Mouse (Mus musculus) lung, postnatal 0 days (tissue): ENCODE measurements at regions not wholly inside any gene's neighbourhood (a gene's known extent, or its start where the extent isn't known, plus 50 kb on each side); places are given as distances from the start of the nearest gene placed in this dataset.

Experiments
- ATAC-seq: fragments of 200-750 bp; cut with Nextera tagmentation; 2 replicates; pipeline ENCODE4 v1.8.0; 2017; ENCODE audit warnings: moderate library complexity
- DNase-seq: peaks from one replicate; pipeline ENCODE4 v3.0.0-alpha.2; 2016; ENCODE audit warnings: low spot score
- H3K27ac ChIP-seq: fragments of 300-500 bp; sonication (generic); 2 replicates; pipeline ENCODE4 v1.5.1; 2014; ENCODE audit warnings: antibody characterized with exemption, mild to moderate bottlenecking, low read length, mixed read lengths
- H3K27me3 ChIP-seq: fragments of 300-500 bp; sonication (generic); replicated peaks from 2 replicates; pipeline ENCODE4 v1.6.1; 2014; ENCODE audit warnings: low read length, mixed read lengths; ENCODE audit not compliant: insufficient read depth
- H3K36me3 ChIP-seq: fragments of 300-500 bp; sonication (generic); 2 replicates; pipeline ENCODE4 v1.6.1; 2014; ENCODE audit warnings: low read length, mixed read lengths; ENCODE audit not compliant: insufficient read depth
- H3K4me1 ChIP-seq: fragments of 300-500 bp; sonication (generic); 2 replicates; pipeline ENCODE4 v1.6.1; 2014; ENCODE audit warnings: antibody characterized with exemption, low read depth, low read length, mixed read lengths; ENCODE audit not compliant: insufficient read depth
- H3K4me2 ChIP-seq: fragments of 300-500 bp; sonication (generic); replicated peaks from 2 replicates; pipeline ENCODE4 v1.6.1; 2014; ENCODE audit warnings: low read depth, mild to moderate bottlenecking, low read length, moderate library complexity, mixed read lengths
- H3K4me3 ChIP-seq: fragments of 300-500 bp; sonication (generic); 2 replicates; pipeline ENCODE4 v1.5.1; 2014; ENCODE audit warnings: low read depth, low read length
- H3K9ac ChIP-seq: fragments of 300-500 bp; sonication (generic); replicated peaks from 2 replicates; pipeline ENCODE4 v1.6.1; 2014; ENCODE audit warnings: low read depth, mild to moderate bottlenecking
- H3K9me3 ChIP-seq: fragments of 300-500 bp; sonication (generic); 2 replicates; pipeline ENCODE4 v1.6.1; 2016; ENCODE audit warnings: low read length, mixed read lengths
- CTCF ChIP-seq: IDR thresholded peaks from 2 replicates; pipeline ENCODE4 v1.5.1; 2016; ENCODE audit warnings: antibody characterized with exemption, mild to moderate bottlenecking
- EP300 ChIP-seq: IDR thresholded peaks from 2 replicates; pipeline ENCODE4 v1.6.1; 2016; ENCODE audit warnings: antibody characterized with exemption, mild to moderate bottlenecking, control low read depth
- WGBS: fragments of 180-500 bp; shearing (Covaris S2); extraction: QIAGEN DNeasy Blood & Tissue Kit; methylation state at CpG from one replicate; pipeline ENCODE4 v1.1.7; 2014; 5-methylcytosine and 5-hydroxymethylcytosine counted together

DNA sequence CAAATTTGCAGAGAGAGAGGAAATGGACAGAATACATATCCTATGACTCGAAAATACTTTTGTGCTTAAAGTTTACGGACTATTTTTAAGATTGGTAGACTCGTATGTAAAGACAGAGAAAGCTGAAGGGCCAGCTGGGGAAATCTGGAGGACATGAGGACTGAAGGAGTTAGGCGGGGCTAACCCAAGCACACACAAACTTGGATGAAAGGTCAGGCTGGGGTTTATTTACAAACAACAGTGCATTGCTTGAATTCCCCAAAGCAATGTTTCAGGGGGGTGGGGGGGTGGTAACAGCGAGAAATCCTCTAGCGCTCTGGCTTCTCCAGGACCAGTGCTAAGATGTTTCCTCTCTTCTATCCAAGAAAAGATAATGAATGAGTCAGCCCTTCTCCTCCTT lies 68.3 kb downstream of the Ptger2 start:
- DNase-seq (peak; percentile 52), ATAC-seq (peak; percentile 57)
- H3K4me3 ChIP-seq = no peak overlapping the region

DNA sequence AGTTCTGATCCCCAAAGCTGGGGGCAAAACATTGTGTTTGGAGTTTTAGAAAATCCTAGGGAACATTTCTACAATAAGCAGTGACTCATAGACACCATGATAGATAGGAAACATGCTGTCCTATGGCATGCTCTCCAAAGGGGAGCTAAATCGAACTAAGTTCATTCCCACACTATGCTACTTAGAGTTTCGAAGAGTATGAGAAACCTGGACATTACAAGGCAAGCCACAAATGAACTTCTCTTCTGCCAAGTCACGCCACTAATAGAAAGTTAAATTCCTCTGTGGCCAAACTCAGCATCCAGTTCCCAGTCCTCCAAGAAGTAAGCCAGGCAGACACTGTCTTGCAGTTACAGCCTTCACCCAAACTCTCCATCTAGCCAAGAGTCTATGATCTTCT lies 73.7 kb downstream of the Ptger2 start:
- no peak for ATAC-seq
- WGBS = 80% methylated on average over 3 of the region's 3 CpGs
- Histone ChIP-seq H3K27ac (no peak overlapping the region), H3K36me3 (no peaks in the 10 kb centered on the region), H3K9me3 (no peaks in the 10 kb centered on the region), H3K4me2 (no peak overlapping the region), H3K27me3 (no peaks in the 10 kb centered on the region), H3K4me3 (no peak overlapping the region), H3K4me1 (no peaks in the 10 kb centered on the region), H3K9ac (no peak overlapping the region)
- DNase-seq = no peak
- no peak for TF ChIP-seq CTCF
- TF ChIP-seq EP300 = no peak

More for the DNA sequence above, 68.3 kb downstream of the Ptger2 start:
- no peak overlapping the region for H3K9ac ChIP-seq
- H3K27me3 ChIP-seq = no peaks in the 10 kb centered on the region
- H3K36me3 ChIP-seq = no peaks in the 10 kb centered on the region
- no peak overlapping the region for H3K27ac ChIP-seq
- no peak overlapping the region for H3K4me2 ChIP-seq
- TF ChIP-seq CTCF (no peak), EP300 (no peak)
- no peaks in the 10 kb centered on the region for H3K4me1 ChIP-seq
- no peaks in the 10 kb centered on the region for H3K9me3 ChIP-seq
- 47% methylated on average over 6 of the region's 6 CpGs for WGBS

DNA sequence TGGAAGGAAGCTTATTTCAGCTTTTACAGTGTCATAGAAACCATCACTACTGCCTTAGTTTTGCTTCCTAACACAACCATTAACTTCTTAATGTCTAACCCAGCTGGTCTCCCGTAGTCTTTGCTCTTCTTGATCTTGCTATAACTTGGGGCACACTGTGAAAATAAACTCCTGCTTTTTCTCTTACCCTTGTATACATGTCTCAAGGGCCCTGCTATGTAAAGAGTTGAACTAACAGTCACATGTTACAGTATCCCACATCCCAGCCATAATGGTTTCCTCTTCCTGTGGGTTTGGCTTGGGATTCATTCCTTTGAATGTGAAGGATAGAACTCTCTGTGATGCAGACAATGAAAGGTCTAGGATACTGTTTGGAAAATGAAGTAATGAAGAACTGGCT lies 76.5 kb downstream of the Ptger2 start:
- Histone ChIP-seq H3K4me3 (no peak overlapping the region), H3K36me3 (no peaks in the 10 kb centered on the region), H3K4me2 (no peak overlapping the region), H3K27me3 (no peaks in the 10 kb centered on the region), H3K9me3 (no peaks in the 10 kb centered on the region), H3K27ac (no peak overlapping the region), H3K9ac (no peak overlapping the region), H3K4me1 (no peaks in the 10 kb centered on the region)
- 63% methylated on average over 1 of the region's 1 CpGs for WGBS
- TF ChIP-seq EP300 = no peak
- TF ChIP-seq CTCF = no peak
- ATAC-seq (no peak), DNase-seq (no peak)

DNA sequence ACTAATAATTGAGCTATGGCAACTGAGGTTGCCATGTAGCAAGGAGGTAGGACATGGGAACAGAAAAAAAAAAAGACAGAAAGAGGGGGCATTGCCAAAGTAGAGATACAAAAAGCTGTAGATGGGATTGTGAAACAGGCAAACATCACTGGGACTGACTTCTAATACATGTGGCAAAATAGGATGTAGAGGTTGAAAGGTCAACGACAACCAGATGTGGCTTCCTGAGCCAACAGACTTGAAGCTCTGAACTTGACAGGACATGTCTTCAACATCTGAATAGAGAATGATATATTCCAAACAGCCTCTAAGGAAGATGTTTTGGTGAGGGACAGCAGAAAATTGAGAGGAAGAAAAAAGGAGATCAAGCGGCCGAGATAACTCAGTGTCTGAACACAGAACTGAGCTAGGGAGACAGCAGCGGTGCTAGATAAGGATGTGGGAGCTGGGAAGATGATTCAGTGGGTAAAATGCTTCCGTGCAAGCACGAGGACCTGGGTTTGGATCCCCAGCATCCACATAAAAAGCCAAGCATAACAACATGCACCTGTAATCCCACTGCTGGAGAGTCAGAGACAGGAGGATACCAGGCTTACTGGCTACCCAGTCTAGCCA lies 81.7 kb downstream of the Ptger2 start:
- Histone ChIP-seq H3K9me3 (no peaks in the 10 kb centered on the region), H3K27me3 (no peaks in the 10 kb centered on the region), H3K4me1 (no peaks in the 10 kb centered on the region; the same call in 1 of the 2 replicates), H3K4me2 (no peak overlapping the region), H3K4me3 (no peak overlapping the region), H3K36me3 (no peaks in the 10 kb centered on the region), H3K27ac (no peak overlapping the region), H3K9ac (no peak overlapping the region)
- ATAC-seq = no peak
- DNase-seq = peak; percentile 26
- WGBS = 44% methylated on average over 6 of the region's 6 CpGs
- no peak for TF ChIP-seq EP300

DNA sequence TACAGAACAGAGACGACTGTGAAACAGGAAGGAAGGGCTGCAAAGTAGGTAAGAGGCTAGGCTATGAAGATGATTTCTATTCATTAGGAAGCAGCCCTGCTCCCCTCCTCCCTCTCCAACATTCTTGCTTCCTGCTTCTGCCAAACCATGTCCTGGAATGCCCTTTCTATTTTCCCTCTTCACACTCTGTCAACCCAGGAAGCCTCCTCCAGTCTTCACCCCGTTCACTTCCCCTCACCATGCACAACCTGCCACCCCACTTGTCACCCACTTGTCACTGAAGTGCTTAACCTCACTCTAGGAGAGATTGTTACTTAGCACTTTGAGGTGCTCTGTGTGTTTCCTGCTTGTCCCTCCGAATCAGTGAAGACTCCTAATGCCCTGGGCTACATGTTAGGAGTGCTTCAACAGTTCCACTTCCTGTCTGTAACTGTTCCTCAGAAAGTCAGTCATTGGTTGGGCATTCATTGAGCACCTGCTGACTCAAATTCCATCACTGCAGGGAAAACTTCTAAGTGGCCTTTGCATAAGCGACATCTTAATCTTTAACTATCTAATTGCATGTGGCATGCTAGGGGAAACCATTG lies 87.0 kb downstream of the Ptger2 start:
- Histone ChIP-seq H3K4me2 (no peak overlapping the region), H3K36me3 (no peaks in the 10 kb centered on the region), H3K4me3 (no peak overlapping the region), H3K27me3 (no peaks in the 10 kb centered on the region), H3K4me1 (no peaks in the 10 kb centered on the region; the same call in 1 of the 2 replicates), H3K27ac (no peak overlapping the region; the same call in 1 of the 2 replicates), H3K9me3 (no peaks in the 10 kb centered on the region), H3K9ac (no peak overlapping the region)
- peak; percentile 76 for DNase-seq
- peak; percentile 92 for ATAC-seq
- TF ChIP-seq EP300 (no peak), CTCF (no peak)
- 12% methylated on average over 4 of the region's 4 CpGs for WGBS

DNA sequence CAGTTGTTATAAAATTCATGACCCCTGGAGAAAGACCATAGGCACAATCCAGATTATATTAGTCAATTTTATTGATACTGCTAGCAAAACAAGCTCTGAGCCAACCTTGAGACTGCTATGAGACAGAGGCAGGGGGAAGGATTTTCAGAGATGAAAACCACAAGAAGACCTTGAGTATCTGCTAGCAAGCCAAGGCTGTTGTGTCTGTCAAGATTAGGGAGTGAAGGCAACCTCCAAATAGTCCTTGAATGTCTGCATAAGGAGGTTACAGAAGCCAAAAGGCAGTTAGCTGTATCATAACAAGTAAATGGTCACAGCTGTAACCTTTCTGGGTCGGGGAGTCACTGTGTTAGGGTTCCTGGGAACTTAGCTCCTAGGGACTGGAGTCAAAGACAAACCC lies 89.2 kb downstream of the Ptger2 start:
- Histone ChIP-seq H3K4me1 (no peaks in the 10 kb centered on the region; the same call in 1 of the 2 replicates), H3K27me3 (no peaks in the 10 kb centered on the region), H3K36me3 (no peaks in the 10 kb centered on the region), H3K9ac (no peak overlapping the region), H3K9me3 (no peaks in the 10 kb centered on the region), H3K4me2 (no peak overlapping the region), H3K4me3 (no peak overlapping the region), H3K27ac (no peak overlapping the region)
- ATAC-seq (no peak), DNase-seq (no peak)
- 69% methylated on average over 1 of the region's 1 CpGs for WGBS
- TF ChIP-seq CTCF (no peak), EP300 (no peak)
